Mouse (Mus musculus) lung, adult 2 months (tissue): ENCODE measurements around the gene Bicc1.

Experiments
- CTCF ChIP-seq: fragments of 200-500 bp; IDR thresholded peaks from 2 replicates; pipeline ENCODE4 v1.5.1; 2011; ENCODE audit warnings: mild to moderate bottlenecking, low read length, control low read depth; ENCODE audit not compliant: insufficient read depth
- POLR2A ChIP-seq: fragments of 200-500 bp; IDR thresholded peaks from 2 replicates; pipeline ENCODE4 v1.6.1; 2011; ENCODE audit warnings: low read depth, mild to moderate bottlenecking, control low read depth, low read length, borderline replicate concordance; ENCODE audit errors: extremely low read depth

GRCm38 (mm10) chr10:71131333-71131732 lies 28.2 kb downstream of the Bicc1 start:
- TF ChIP-seq CTCF: no peak
- TF ChIP-seq POLR2A: no peak
